Mouse (Mus musculus) E14TG2a.4 (cell line): ENCODE results near the gene Cacna1d.
A peak's percentile ranks its signal among the peaks of the same experiment; 100 is the strongest.

Experiments
- CTCF ChIP-seq: conservative IDR thresholded peaks from 2 replicates; pipeline ENCODE4 v1.5.1; 2014; ENCODE audit warnings: low read length
- NANOG ChIP-seq: IDR thresholded peaks from 2 replicates; pipeline ENCODE4 v1.6.1; 2014; ENCODE audit warnings: borderline replicate concordance, low read length, mixed read lengths
- POU5F1 ChIP-seq: IDR thresholded peaks from 2 replicates; pipeline ENCODE4 v1.6.1; 2014; ENCODE audit warnings: low read length, borderline replicate concordance

DNA sequence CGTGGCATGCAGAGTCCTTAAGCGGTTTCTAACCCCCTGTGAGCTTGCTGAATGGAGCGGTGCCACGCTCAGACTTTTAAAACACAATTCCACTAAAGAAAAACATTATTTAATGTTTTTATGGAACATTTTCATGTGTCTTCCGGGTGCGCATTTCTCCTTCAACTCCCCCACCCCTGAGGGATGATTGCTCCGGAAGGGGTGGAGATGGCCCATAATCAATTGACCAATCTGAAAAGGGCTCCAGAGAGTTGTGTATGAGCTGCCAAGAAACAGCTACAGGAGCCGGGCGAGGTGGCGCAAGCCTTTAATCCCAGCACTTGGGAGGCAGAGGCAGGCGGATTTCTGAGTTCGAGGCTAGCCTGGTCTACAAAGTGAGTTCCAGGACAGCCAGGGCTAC lies 38.2 kb upstream of the Cacna1d start:
- no peak for TF ChIP-seq POU5F1
- TF ChIP-seq CTCF: no peak
- peak; percentile 67; the same call in 1 of the 2 replicates for TF ChIP-seq NANOG
